Mouse (Mus musculus) liver, postnatal 0 days (tissue): ENCODE data around the gene Arhgap1.

Experiments
- CTCF ChIP-seq: sonication (generic); IDR thresholded peaks from 2 replicates; pipeline ENCODE4 v1.5.1; 2016; ENCODE audit warnings: antibody characterized with exemption, low read depth
- EP300 ChIP-seq: IDR thresholded peaks from 2 replicates; pipeline ENCODE4 v1.6.1; 2016; ENCODE audit warnings: antibody characterized with exemption, low read depth, mild to moderate bottlenecking

GRCm38 (mm10) chr2:91644021-91644420, 5.6 kb upstream of the Arhgap1 start:
- TF ChIP-seq CTCF (no peak), EP300 (no peak)
